Mouse (Mus musculus) neural tube, embryonic 15.5 days (tissue): ENCODE measurements around the gene Paqr8. TPM values are rescaled to one million over a fixed set of nuclear protein-coding genes. Genes with fewer than 3 reads are reported as not detected.

Source experiments
- ATAC-seq: fragments of 200-750 bp; cut with Nextera tagmentation; 2 replicates; pipeline ENCODE4 v1.8.0; 2017; ENCODE audit warnings: mild to moderate bottlenecking, moderate TSS enrichment, moderate library complexity; ENCODE audit not compliant: low FRiP score
- H3K27ac ChIP-seq: fragments of 300-500 bp; sonication (generic); replicated peaks from 2 replicates; pipeline ENCODE4 v1.5.1; 2015; ENCODE audit warnings: mild to moderate bottlenecking, inconsistent platforms
- H3K27me3 ChIP-seq: fragments of 300-500 bp; sonication (generic); replicated peaks from 2 replicates; pipeline ENCODE4 v1.6.1; 2015; ENCODE audit warnings: inconsistent platforms
- H3K36me3 ChIP-seq: fragments of 300-500 bp; sonication (generic); 2 replicates; pipeline ENCODE4 v1.6.1; 2015; ENCODE audit warnings: inconsistent platforms
- H3K4me1 ChIP-seq: fragments of 300-500 bp; sonication (generic); 2 replicates; pipeline ENCODE4 v1.6.1; 2015; ENCODE audit warnings: inconsistent platforms
- H3K4me2 ChIP-seq: fragments of 300-500 bp; sonication (generic); 2 replicates; pipeline ENCODE4 v1.6.1; 2015; ENCODE audit warnings: inconsistent platforms, mild to moderate bottlenecking, moderate library complexity
- H3K4me3 ChIP-seq: fragments of 300-500 bp; sonication (generic); replicated peaks from 2 replicates; pipeline ENCODE4 v1.5.1; 2015; ENCODE audit warnings: mild to moderate bottlenecking, inconsistent platforms
- H3K9ac ChIP-seq: fragments of 300-500 bp; sonication (generic); replicated peaks from 2 replicates; pipeline ENCODE4 v1.6.1; 2015; ENCODE audit warnings: mild to moderate bottlenecking, inconsistent platforms
- H3K9me3 ChIP-seq: fragments of 300-500 bp; sonication (generic); replicated peaks from 2 replicates; pipeline ENCODE4 v1.6.1; 2016; ENCODE audit warnings: inconsistent platforms
- WGBS: fragments of 180-500 bp; shearing (Covaris S2); methylation state at CpG from one replicate; pipeline ENCODE4 v1.1.7; 2015; ENCODE audit warnings: mixed read lengths; 5-methylcytosine and 5-hydroxymethylcytosine counted together
- polyA plus RNA-seq: library from polyadenylated mRNA; unstranded; fragments of >200 nt; fragmentation: Nextera tagmentation; extraction: Ambion mirVana; gene quantifications from 2 replicates; pipeline ENCODE4 v1.2.1, GENCODE M21; 2015

Gene Paqr8
- polyA plus RNA-seq, 1 experiment from 2014 or later = 25.8 TPM

DNA sequence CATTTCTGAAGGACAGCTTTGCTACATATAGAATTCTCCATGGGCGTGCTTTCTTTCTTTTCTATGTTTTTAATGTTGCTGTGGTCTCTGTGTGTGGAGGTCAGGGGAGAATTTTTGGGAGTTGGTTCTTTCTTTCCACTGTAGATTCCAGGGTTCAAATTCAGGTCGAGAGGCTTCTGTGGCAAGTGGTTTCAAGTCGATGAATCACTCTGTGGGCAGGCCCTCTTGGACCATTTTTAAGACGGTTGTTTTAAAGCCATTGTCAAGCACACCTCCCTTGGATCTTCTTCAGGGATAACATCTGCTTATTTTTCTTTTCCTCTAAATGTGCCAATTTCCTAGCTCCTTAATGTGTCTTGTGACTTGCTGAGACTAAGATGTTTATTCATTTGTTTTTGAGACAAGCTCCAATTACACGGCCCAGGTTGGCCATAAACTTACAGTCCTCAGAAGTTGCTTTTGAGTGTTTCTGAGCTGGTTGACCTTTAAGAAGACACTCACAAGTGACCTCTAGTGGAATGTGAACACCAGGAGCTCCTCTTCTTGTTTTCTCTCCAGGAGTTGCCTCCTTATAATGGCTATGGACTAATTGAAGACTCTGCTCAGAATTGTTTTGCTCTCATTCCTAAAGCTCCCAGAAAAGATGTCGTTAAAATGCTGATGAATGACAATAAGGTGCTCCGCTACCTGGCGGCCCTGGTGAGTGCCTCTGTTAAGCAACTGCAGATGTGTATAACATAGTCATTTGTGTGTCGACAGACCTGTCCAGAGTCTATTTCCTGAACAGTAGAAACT is 84.1 kb downstream of the Paqr8 start:
- Histone ChIP-seq H3K9me3 (no peaks in the 10 kb centered on the region), H3K27me3 (no peaks in the 10 kb centered on the region), H3K4me3 (no peak overlapping the region), H3K4me1 (no peaks in the 10 kb centered on the region), H3K27ac (no peak overlapping the region), H3K9ac (no peak overlapping the region), H3K36me3 (no peaks in the 10 kb centered on the region), H3K4me2 (no peak overlapping the region)
- WGBS = 66% methylated on average over 9 of the region's 9 CpGs
- ATAC-seq = no peak

- 59% methylated on average over 1 of the region's 1 CpGs for WGBS
- no peaks in the 10 kb centered on the region for H3K9me3 ChIP-seq
- no peak overlapping the region for H3K4me3 ChIP-seq
- no peak overlapping the region for H3K27ac ChIP-seq
- ATAC-seq = no peak
- H3K4me2 ChIP-seq = no peak overlapping the region
- H3K27me3 ChIP-seq = no peaks in the 10 kb centered on the region
- H3K36me3 ChIP-seq = no peaks in the 10 kb centered on the region
- H3K9ac ChIP-seq = no peak overlapping the region
- no peaks in the 10 kb centered on the region for H3K4me1 ChIP-seq
Measured at GRCm38 (mm10) chr1:20980553-20980952, 90.1 kb downstream of the Paqr8 start.

- Histone ChIP-seq H3K4me3 (no peak overlapping the region), H3K4me2 (no peak overlapping the region), H3K9ac (no peak overlapping the region), H3K36me3 (no peaks in the 10 kb centered on the region), H3K9me3 (no peaks in the 10 kb centered on the region), H3K4me1 (no peaks in the 10 kb centered on the region), H3K27me3 (no peaks in the 10 kb centered on the region), H3K27ac (no peak overlapping the region)
- no peak for ATAC-seq
- WGBS = 89% methylated on average over 6 of the region's 6 CpGs
Measured at GRCm38 (mm10) chr1:20981764-20982163, 91.4 kb downstream of the Paqr8 start.

- Histone ChIP-seq H3K4me1 (no peaks in the 10 kb centered on the region), H3K4me3 (no peak overlapping the region), H3K27me3 (no peaks in the 10 kb centered on the region), H3K9ac (no peak overlapping the region), H3K27ac (no peak overlapping the region), H3K36me3 (no peaks in the 10 kb centered on the region), H3K4me2 (no peak overlapping the region), H3K9me3 (no peaks in the 10 kb centered on the region)
- WGBS = 84% methylated on average over 2 of the region's 2 CpGs
- ATAC-seq = peak; percentile 24; the same call in 1 of the 2 replicates
Measured at GRCm38 (mm10) chr1:20984103-20984502, 93.7 kb downstream of the Paqr8 start.

GRCm38 (mm10) chr1:20984582-20984981 is 94.2 kb downstream of the Paqr8 start:
- Histone ChIP-seq H3K27ac (no peak overlapping the region), H3K4me2 (no peak overlapping the region), H3K9me3 (no peaks in the 10 kb centered on the region), H3K4me3 (no peak overlapping the region), H3K27me3 (no peaks in the 10 kb centered on the region), H3K9ac (no peak overlapping the region), H3K4me1 (no peaks in the 10 kb centered on the region), H3K36me3 (no peaks in the 10 kb centered on the region)
- peak; percentile 41 for ATAC-seq
- WGBS = 31% methylated on average over 4 of the region's 4 CpGs

GRCm38 (mm10) chr1:20986378-20987056 is 96.1 kb downstream of the Paqr8 start:
- Histone ChIP-seq H3K9me3 (no peaks in the 10 kb centered on the region), H3K36me3 (no peaks in the 10 kb centered on the region), H3K4me2 (no peak overlapping the region), H3K27ac (no peak overlapping the region), H3K4me3 (no peak overlapping the region), H3K4me1 (no peaks in the 10 kb centered on the region), H3K9ac (no peak overlapping the region), H3K27me3 (no peaks in the 10 kb centered on the region)
- 52% methylated on average over 10 of the region's 10 CpGs for WGBS
- ATAC-seq = no peak

Other genes starting within 250 kb of the Paqr8 start
- gene Il17a, start 159.7 kb upstream of the Paqr8 start, polyA plus RNA-seq = not detected in 2 replicates
- not detected in 2 replicates for gene Il17f, start 100.0 kb upstream of the Paqr8 start, polyA plus RNA-seq
- 14.2 and 47.0 TPM in 2 replicates for gene Mcm3, start 70.3 kb upstream of the Paqr8 start, polyA plus RNA-seq
- gene Efhc1, start 61.0 kb downstream of the Paqr8 start, polyA plus RNA-seq = 1.3 and 1.9 TPM in 2 replicates
- 2.2 and 3.1 TPM in 2 replicates for gene Tram2, start 188.6 kb downstream of the Paqr8 start, polyA plus RNA-seq